Mouse (Mus musculus) myocyte (in vitro differentiated cells): ENCODE measurements around the gene Tbccd1. TPM values are rescaled to one million over a fixed set of nuclear protein-coding genes. Genes with fewer than 3 reads are reported as not detected.

Source experiments
- H3K27me3 ChIP-seq: one replicate; pipeline ENCODE4 v1.6.1; 2011; ENCODE audit not compliant: control insufficient read depth, insufficient read depth, insufficient read length
- H3K36me3 ChIP-seq: one replicate; pipeline ENCODE4 v1.6.1; 2011; ENCODE audit not compliant: control insufficient read depth, insufficient read depth
- H3K4me2 ChIP-seq: one replicate; pipeline ENCODE4 v1.6.1; 2011; ENCODE audit warnings: low read depth, control low read depth
- H3K4me3 ChIP-seq: one replicate; pipeline ENCODE4 v1.5.1; 2011; ENCODE audit warnings: mild to moderate bottlenecking, control low read depth, moderate library complexity
- H3K79me2 ChIP-seq: one replicate; pipeline ENCODE4 v1.6.1; 2011; ENCODE audit not compliant: control insufficient read depth, insufficient read depth
- H3ac ChIP-seq: one replicate; pipeline ENCODE4 v1.6.1; 2011; ENCODE audit not compliant: control insufficient read depth, insufficient read length
- CEBPB ChIP-seq: IDR thresholded peaks from 2 replicates; pipeline ENCODE4 v1.6.1; 2011; ENCODE audit warnings: mild to moderate bottlenecking, moderate library complexity; ENCODE audit not compliant: poor library complexity, insufficient read depth, severe bottlenecking
- E2F4 ChIP-seq: IDR thresholded peaks from one replicate; pipeline ENCODE4 v1.6.1; 2011; ENCODE audit warnings: mild to moderate bottlenecking, control low read depth, moderate library complexity; ENCODE audit not compliant: insufficient read depth
- MAX ChIP-seq: IDR thresholded peaks from one replicate; pipeline ENCODE4 v1.6.1; 2011; ENCODE audit warnings: low read depth, mild to moderate bottlenecking, control low read depth
- MYOD1 ChIP-seq, 3 experiments: IDR thresholded peaks; one replicate each; pipeline ENCODE4 v1.6.1; 2011; ENCODE audit warnings: control low read depth in 2 of 3, low read depth in 2 of 3, mild to moderate bottlenecking in 2 of 3, moderate library complexity in 1 of 3; ENCODE audit not compliant: insufficient read length in 2 of 3, control insufficient read depth in 1 of 3
- MYOG ChIP-seq, 3 experiments: IDR thresholded peaks; one replicate each; pipeline ENCODE4 v1.6.1; 2011; ENCODE audit warnings: control low read depth in 2 of 3, low read depth in 2 of 3, mild to moderate bottlenecking in 2 of 3; ENCODE audit not compliant: insufficient read length in 2 of 3, control insufficient read depth in 1 of 3, insufficient read depth in 1 of 3
- POLR2A ChIP-seq: IDR thresholded peaks from one replicate; pipeline ENCODE4 v1.6.1; 2011; ENCODE audit warnings: low read depth, mild to moderate bottlenecking, control low read depth, moderate library complexity; ENCODE audit not compliant: insufficient read length
- POLR2AphosphoS2 ChIP-seq: IDR thresholded peaks from one replicate; pipeline ENCODE4 v1.6.1; 2011; ENCODE audit warnings: low read depth, control low read depth; ENCODE audit not compliant: insufficient read length
- REST ChIP-seq: IDR thresholded peaks from one replicate; pipeline ENCODE4 v1.6.1; 2011; ENCODE audit warnings: mild to moderate bottlenecking, control low read depth, moderate library complexity; ENCODE audit not compliant: insufficient read depth, insufficient read length
- SRF ChIP-seq: IDR thresholded peaks from one replicate; pipeline ENCODE4 v1.6.1; 2011; ENCODE audit warnings: low read depth; ENCODE audit not compliant: control insufficient read depth, insufficient read length
- TCF12 ChIP-seq: IDR thresholded peaks from one replicate; pipeline ENCODE4 v1.6.1; 2011; ENCODE audit warnings: mild to moderate bottlenecking, control low read depth; ENCODE audit not compliant: poor library complexity, insufficient read depth, severe bottlenecking
- TCF3 ChIP-seq: IDR thresholded peaks from one replicate; pipeline ENCODE4 v1.6.1; 2011; ENCODE audit warnings: low read depth, control low read depth; ENCODE audit not compliant: insufficient read length
- USF1 ChIP-seq: IDR thresholded peaks from one replicate; pipeline ENCODE4 v1.6.1; 2011; ENCODE audit warnings: low read depth, mild to moderate bottlenecking, control low read depth, moderate library complexity
- polyA plus RNA-seq: library from polyadenylated mRNA; unstranded; fragments of >200 nt; fragmentation: generic; extraction: Trizol; gene quantifications from one replicate; pipeline ENCODE4 v1.2.1, GENCODE M21; 2012; ENCODE audit warnings: missing spikeins

Gene Tbccd1
- polyA plus RNA-seq, 1 experiment: 9.3 TPM

DNA sequence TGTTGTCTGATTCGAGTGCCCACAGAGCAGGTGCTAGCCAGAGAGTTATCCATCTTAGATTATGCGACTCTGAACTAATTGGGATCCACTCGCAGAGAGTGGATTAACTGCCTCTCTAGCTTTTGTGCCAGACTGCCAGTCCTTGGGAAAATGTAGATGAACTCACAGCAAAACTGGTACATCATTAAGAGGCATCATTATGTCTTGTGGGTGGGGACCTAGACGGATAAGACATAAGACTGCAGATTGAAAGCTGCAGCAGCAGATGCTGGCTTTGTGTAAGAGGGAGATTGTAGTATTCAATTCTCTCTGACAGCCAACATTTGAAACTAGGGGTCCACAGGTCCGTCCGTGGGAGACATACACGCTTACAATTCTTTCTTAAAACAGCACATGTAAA is 54.7 kb downstream of the Tbccd1 start:
- TF ChIP-seq MYOG (IDR thresholded peaks at IDR 0.05; ENCODE audit: control insufficient read depth in 1 of 3, insufficient read depth in 1 of 3, insufficient read length in 2 of 3, low read depth in 2 of 3) (no peak), REST (no peak), POLR2A (no peak), MYOD1 (IDR thresholded peaks at IDR 0.05; ENCODE audit: control insufficient read depth in 1 of 3, insufficient read length in 2 of 3, low read depth in 2 of 3) (no peak), MAX (no peak), E2F4 (no peak)
- H3K27me3 ChIP-seq: peaks cover 11% of the 10 kb centered on the region
- H3K79me2 ChIP-seq: no peaks in the 10 kb centered on the region
- H3K4me3 ChIP-seq: no peak overlapping the region
- H3K36me3 ChIP-seq: no peaks in the 10 kb centered on the region
- H3K4me2 ChIP-seq: no peak overlapping the region
- H3ac ChIP-seq: no peak overlapping the region

DNA sequence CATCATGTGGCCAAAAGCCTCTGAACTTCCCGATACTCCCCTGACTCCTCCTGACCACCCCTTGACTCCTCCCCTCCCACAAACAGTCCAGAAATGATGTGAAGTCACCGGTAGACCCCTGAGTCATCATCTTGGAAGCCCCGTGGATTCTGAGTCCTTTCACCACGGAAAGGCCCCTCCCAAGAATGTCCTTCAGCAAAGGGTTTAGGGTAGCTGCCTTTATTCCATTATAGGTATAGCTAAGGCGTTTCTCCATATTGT is 56.7 kb downstream of the Tbccd1 start:
- no peak overlapping the region for H3ac ChIP-seq
- H3K27me3 ChIP-seq: peaks cover 14% of the 10 kb centered on the region
- H3K4me3 ChIP-seq: no peak overlapping the region
- no peaks in the 10 kb centered on the region for H3K36me3 ChIP-seq
- H3K79me2 ChIP-seq: no peaks in the 10 kb centered on the region
- TF ChIP-seq MYOD1 (IDR thresholded peaks at IDR 0.05; ENCODE audit: control insufficient read depth in 1 of 3, insufficient read length in 2 of 3, low read depth in 2 of 3) (no peak), TCF12 (no peak), POLR2AphosphoS2 (no peak), MYOG (IDR thresholded peaks at IDR 0.05; ENCODE audit: control insufficient read depth in 1 of 3, insufficient read depth in 1 of 3, insufficient read length in 2 of 3, low read depth in 2 of 3) (no peak), POLR2A (no peak), USF1 (no peak), TCF3 (no peak), E2F4 (no peak), SRF (no peak), REST (no peak), MAX (no peak), CEBPB (no peak)
- no peak overlapping the region for H3K4me2 ChIP-seq

DNA sequence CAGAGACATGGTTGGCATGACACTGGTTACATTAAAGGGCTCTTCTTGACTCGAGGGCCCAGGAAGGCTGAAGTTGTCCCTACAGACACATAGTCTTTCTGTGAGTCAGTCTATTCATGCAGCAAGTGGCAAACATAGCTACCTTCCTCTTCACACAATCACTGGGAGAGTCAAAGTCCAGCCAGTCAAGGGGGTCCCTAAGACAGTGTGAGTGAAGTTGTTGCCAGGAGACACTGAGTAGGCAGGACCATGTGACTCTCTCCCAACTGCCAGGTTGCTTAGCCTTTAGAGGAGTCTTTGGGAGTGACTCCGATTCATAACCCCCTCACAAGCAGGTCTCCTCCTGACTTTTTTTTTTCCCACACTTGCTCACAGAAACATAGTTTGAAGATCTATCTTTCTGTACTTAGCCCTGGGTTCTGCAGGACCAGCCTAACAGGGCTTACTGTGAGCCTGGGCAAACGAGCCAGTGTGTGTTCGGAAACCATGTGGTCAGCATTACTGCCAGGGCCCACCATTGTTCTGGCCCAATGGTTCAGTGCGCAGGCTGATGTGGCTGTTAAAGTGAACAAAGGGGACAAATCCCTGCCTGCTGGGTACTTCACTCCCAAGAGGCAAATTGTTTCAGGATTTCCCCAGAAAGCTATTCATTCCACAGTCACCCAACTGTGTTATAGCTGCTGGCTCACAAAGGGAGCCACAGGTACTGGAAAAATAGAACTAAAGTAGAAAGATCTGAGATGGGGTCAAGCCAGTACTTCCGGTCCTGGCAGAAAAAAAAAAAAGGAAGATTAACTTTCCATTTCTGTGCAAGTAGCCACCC is 57.2 kb downstream of the Tbccd1 start:
- no peak overlapping the region for H3K4me2 ChIP-seq
- no peak overlapping the region for H3K4me3 ChIP-seq
- H3ac ChIP-seq: no peak overlapping the region
- H3K36me3 ChIP-seq: no peaks in the 10 kb centered on the region
- peaks cover 19% of the 10 kb centered on the region for H3K27me3 ChIP-seq
- TF ChIP-seq POLR2AphosphoS2: no peak
- TF ChIP-seq POLR2A: no peak
- TF ChIP-seq MYOG (IDR thresholded peaks at IDR 0.05; ENCODE audit: control insufficient read depth in 1 of 3, insufficient read depth in 1 of 3, insufficient read length in 2 of 3, low read depth in 2 of 3): no peak
- no peak for TF ChIP-seq CEBPB
- no peak for TF ChIP-seq MAX
- TF ChIP-seq SRF: no peak
- no peak for TF ChIP-seq MYOD1 (IDR thresholded peaks at IDR 0.05; ENCODE audit: control insufficient read depth in 1 of 3, insufficient read length in 2 of 3, low read depth in 2 of 3)
- TF ChIP-seq TCF12: no peak
- TF ChIP-seq TCF3: no peak
- TF ChIP-seq USF1: no peak
- no peak for TF ChIP-seq E2F4
- no peak for TF ChIP-seq REST
- no peaks in the 10 kb centered on the region for H3K79me2 ChIP-seq

DNA sequence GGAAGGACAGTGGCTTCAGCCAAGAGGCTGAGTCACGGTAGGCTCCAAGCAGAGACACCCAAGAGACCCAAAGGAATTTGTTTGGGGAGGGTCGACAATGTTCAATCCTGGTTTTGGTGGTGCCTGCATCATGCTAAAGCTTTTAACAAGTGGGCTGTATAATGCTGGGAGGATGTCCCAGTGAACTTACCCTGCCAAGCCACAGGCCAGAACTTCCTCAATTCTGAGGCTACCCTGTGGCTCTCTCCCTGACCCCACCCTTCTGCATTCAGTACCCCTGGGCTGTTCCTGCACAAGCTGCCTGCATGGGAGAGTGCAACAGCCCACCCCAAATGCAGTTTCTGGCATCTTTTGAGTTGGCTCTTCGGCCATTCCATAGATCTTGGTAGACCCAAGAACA is 58.9 kb downstream of the Tbccd1 start:
- H3K27me3 ChIP-seq: peaks cover 10% of the 10 kb centered on the region
- no peak overlapping the region for H3K4me3 ChIP-seq

DNA sequence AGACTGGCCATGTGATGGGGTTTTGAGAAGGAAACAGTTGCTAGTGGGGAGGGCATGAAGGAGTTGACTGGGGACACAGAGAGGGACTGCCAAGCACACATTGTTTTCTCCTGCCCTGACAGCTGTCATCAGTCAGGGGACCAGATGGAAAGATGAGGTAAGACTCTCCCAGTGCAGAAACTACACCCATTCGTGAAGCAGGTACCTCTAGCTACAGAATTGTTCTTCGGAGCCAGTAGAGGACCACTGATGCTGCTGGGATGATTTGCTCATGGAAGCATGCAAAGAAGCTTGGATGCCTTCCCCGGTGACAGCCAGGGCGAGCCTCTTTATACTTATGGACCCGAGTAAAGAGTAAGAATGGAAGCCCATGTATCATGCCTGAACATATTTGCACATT is 59.9 kb downstream of the Tbccd1 start:
- no peaks in the 10 kb centered on the region for H3K79me2 ChIP-seq
- H3K27me3 ChIP-seq: peaks cover 12% of the 10 kb centered on the region
- H3K4me2 ChIP-seq: no peak overlapping the region
- H3K4me3 ChIP-seq: no peak overlapping the region
- no peak for TF ChIP-seq CEBPB
- no peak for TF ChIP-seq E2F4
- TF ChIP-seq MYOG (IDR thresholded peaks at IDR 0.05; ENCODE audit: control insufficient read depth in 1 of 3, insufficient read depth in 1 of 3, insufficient read length in 2 of 3, low read depth in 2 of 3): no peak
- TF ChIP-seq USF1: no peak
- TF ChIP-seq REST: no peak
- TF ChIP-seq TCF3: no peak
- TF ChIP-seq POLR2A: no peak
- TF ChIP-seq MAX: no peak
- TF ChIP-seq SRF: no peak
- TF ChIP-seq MYOD1 (IDR thresholded peaks at IDR 0.05; ENCODE audit: control insufficient read depth in 1 of 3, insufficient read length in 2 of 3, low read depth in 2 of 3): no peak
- no peak for TF ChIP-seq POLR2AphosphoS2
- no peak for TF ChIP-seq TCF12
- no peaks in the 10 kb centered on the region for H3K36me3 ChIP-seq
- H3ac ChIP-seq: no peak overlapping the region

More for the DNA sequence above, 58.9 kb downstream of the Tbccd1 start:
- H3K79me2 ChIP-seq: no peaks in the 10 kb centered on the region
- TF ChIP-seq POLR2AphosphoS2 (no peak), USF1 (no peak), MYOG (IDR thresholded peaks at IDR 0.05; ENCODE audit: control insufficient read depth in 1 of 3, insufficient read depth in 1 of 3, insufficient read length in 2 of 3, low read depth in 2 of 3) (no peak), TCF3 (no peak), CEBPB (no peak), REST (no peak), SRF (no peak), MAX (no peak), MYOD1 (IDR thresholded peaks at IDR 0.05; ENCODE audit: control insufficient read depth in 1 of 3, insufficient read length in 2 of 3, low read depth in 2 of 3) (no peak), E2F4 (no peak), TCF12 (no peak), POLR2A (no peak)
- no peak overlapping the region for H3K4me2 ChIP-seq
- H3K36me3 ChIP-seq: no peaks in the 10 kb centered on the region
- no peak overlapping the region for H3ac ChIP-seq
